Mouse (Mus musculus) megakaryocyte, embryonic 14.5 days (primary cell): ENCODE data around the gene B230217C12Rik. TPM values are rescaled to one million over a fixed set of nuclear protein-coding genes. Genes with fewer than 3 reads are reported as not detected.

Source experiments
- H3K27me3 ChIP-seq: replicated peaks from 2 replicates; pipeline ENCODE3; 2012; ENCODE audit warnings: inconsistent platforms
- H3K36me3 ChIP-seq: replicated peaks from 2 replicates; pipeline ENCODE3; 2012; ENCODE audit warnings: low read length, inconsistent platforms, mixed read lengths
- H3K4me1 ChIP-seq: 2 replicates; pipeline ENCODE4 v1.6.1; 2012; ENCODE audit warnings: inconsistent platforms
- H3K4me3 ChIP-seq: replicated peaks from 2 replicates; pipeline ENCODE3; 2012; ENCODE audit warnings: moderate library complexity, mild to moderate bottlenecking, inconsistent platforms
- H3K9me3 ChIP-seq: 2 replicates; pipeline ENCODE4 v1.6.1; 2012; ENCODE audit warnings: inconsistent platforms
- FLI1 ChIP-seq: IDR thresholded peaks from 2 replicates; pipeline ENCODE4 v1.6.1; 2012; ENCODE audit warnings: low read length, inconsistent platforms, mixed read lengths
- GATA1 ChIP-seq: IDR thresholded peaks from 3 replicates; pipeline ENCODE4 v1.6.1; 2012; ENCODE audit warnings: mixed read lengths, low read length, inconsistent platforms, borderline replicate concordance
- polyA plus RNA-seq: library from polyadenylated mRNA; stranded (reverse); fragments of >175 nt; gene quantifications from 2 replicates; pipeline ENCODE4 v1.2.3, GENCODE M21; 2012; ENCODE audit warnings: low replicate concordance; ENCODE audit not compliant: insufficient read depth

Gene B230217C12Rik
- polyA plus RNA-seq, 1 experiment: 1.7 TPM

- H3K27me3 ChIP-seq: no peaks in the 10 kb centered on the region
- TF ChIP-seq FLI1: no peak
- TF ChIP-seq GATA1: no peak
- no peaks in the 10 kb centered on the region for H3K9me3 ChIP-seq
- H3K36me3 ChIP-seq: peaks cover 99% of the 10 kb centered on the region
- H3K4me3 ChIP-seq: no peak overlapping the region
- H3K4me1 ChIP-seq: peaks cover 94% of the 10 kb centered on the region
These were observed 24.4 kb upstream of the B230217C12Rik start for GRCm38 (mm10) chr11:97816176-97816575.

DNA sequence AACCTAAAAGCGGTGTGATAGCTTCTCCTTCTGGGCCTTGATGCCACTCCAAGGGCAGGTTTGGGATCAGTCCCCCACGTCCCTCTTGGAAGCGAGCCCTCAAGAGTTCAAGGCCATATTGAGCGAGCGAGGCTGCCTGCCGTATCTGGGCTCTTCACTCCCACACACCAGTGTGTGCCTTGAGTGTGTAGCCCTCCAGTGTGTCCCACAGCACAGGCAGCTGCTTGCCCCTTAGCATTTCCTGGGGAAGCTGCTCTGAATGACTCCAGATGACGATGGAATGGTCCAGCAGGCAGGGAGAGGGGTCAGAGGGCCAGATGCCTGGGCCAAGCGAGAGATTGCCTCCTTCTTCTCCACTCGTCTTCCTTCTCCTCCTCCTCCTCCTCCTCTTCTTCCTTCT, 23.7 kb upstream of the B230217C12Rik start:
- H3K4me1 ChIP-seq: peaks cover 94% of the 10 kb centered on the region
- no peak for TF ChIP-seq GATA1
- TF ChIP-seq FLI1: no peak
- peaks cover 99% of the 10 kb centered on the region for H3K36me3 ChIP-seq
- H3K4me3 ChIP-seq: peak overlapping the region; percentile 56
- no peaks in the 10 kb centered on the region for H3K27me3 ChIP-seq
- H3K9me3 ChIP-seq: no peaks in the 10 kb centered on the region

DNA sequence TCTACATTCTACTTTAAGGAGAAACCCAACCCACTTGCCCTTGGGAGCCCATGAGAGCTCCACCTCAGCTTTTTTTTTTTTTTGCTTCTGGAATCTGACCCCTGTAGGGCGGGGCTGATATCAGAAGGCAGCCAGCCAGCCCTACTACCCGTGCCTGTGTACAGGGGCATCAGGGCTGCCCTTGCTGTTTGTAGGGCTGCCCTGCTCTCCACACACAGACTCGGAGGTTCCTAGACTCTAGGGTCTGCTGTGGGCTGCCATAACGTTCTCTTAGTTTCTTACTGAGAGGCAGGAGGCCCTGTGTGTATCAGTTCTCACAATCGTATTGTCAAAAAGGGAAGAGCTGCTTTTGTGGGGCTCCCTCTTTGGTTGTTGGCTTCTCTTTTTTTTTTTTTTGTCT, 23.2 kb upstream of the B230217C12Rik start:
- Histone ChIP-seq H3K9me3 (no peaks in the 10 kb centered on the region), H3K4me3 (no peak overlapping the region), H3K27me3 (no peaks in the 10 kb centered on the region), H3K4me1 (peaks cover 98% of the 10 kb centered on the region), H3K36me3 (peaks cover 99% of the 10 kb centered on the region)
- TF ChIP-seq FLI1 (no peak), GATA1 (no peak)

DNA sequence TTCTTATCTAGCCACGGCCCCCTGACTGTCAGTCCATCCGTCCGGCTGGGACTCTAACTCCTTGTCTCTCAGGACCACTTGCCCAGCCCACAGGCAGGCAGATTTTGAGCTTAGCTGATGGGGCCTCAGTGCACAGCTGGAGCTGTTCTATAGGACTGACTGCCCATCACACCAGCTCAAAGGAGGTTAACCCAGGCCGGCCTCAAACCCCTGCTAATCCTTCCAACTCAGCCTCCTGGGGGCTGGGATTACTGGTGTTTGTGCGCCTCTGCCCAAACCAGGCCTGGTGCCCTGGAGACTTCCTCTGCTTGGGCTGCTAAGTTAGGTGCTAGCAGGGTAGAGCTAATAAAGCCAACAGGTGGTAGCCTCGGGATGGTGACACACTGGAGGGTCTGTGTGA, 22.6 kb upstream of the B230217C12Rik start:
- Histone ChIP-seq H3K4me1 (peaks cover 98% of the 10 kb centered on the region), H3K9me3 (no peaks in the 10 kb centered on the region), H3K27me3 (no peaks in the 10 kb centered on the region), H3K4me3 (peak overlapping the region; percentile 20), H3K36me3 (peaks cover 99% of the 10 kb centered on the region)
- TF ChIP-seq FLI1: no peak
- no peak for TF ChIP-seq GATA1

GRCm38 (mm10) chr11:97818571-97818970, 22.0 kb upstream of the B230217C12Rik start:
- H3K4me1 ChIP-seq: peaks cover 97% of the 10 kb centered on the region

DNA sequence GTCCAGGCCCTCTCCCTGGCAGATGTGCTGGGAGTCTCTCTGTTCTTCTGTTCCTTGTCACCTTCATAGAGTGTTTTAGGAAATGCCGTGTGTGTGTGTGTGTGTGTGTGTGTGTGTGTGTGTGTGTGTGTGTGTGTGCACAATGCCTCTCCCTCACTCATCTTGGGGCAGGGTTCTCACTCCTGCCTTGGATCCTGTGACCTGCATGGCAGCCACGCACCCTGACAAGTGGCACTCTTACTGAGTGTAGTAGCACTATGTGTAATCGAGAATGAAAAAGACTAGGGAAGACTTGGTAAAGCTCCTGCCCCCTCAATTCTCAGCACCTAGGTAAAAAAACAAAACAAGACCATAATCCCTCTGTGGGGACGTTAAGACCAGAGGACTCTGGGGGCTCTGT, 21.5 kb upstream of the B230217C12Rik start:
- no peaks in the 10 kb centered on the region for H3K9me3 ChIP-seq
- H3K4me3 ChIP-seq: no peak overlapping the region
- H3K27me3 ChIP-seq: no peaks in the 10 kb centered on the region
- TF ChIP-seq GATA1 (no peak), FLI1 (no peak)
- peaks cover 96% of the 10 kb centered on the region for H3K4me1 ChIP-seq
- peaks cover 97% of the 10 kb centered on the region for H3K36me3 ChIP-seq

More at GRCm38 (mm10) chr11:97818571-97818970, 22.0 kb upstream of the B230217C12Rik start:
- Histone ChIP-seq H3K36me3 (peaks cover 98% of the 10 kb centered on the region), H3K27me3 (no peaks in the 10 kb centered on the region), H3K4me3 (peak overlapping the region; percentile 23), H3K9me3 (no peaks in the 10 kb centered on the region)
- no peak for TF ChIP-seq GATA1

GRCm38 (mm10) chr11:97819923-97820322, 20.7 kb upstream of the B230217C12Rik start:
- Histone ChIP-seq H3K4me3 (no peak overlapping the region), H3K27me3 (no peaks in the 10 kb centered on the region), H3K9me3 (no peaks in the 10 kb centered on the region), H3K4me1 (peaks cover 96% of the 10 kb centered on the region), H3K36me3 (peaks cover 97% of the 10 kb centered on the region)
- no peak for TF ChIP-seq GATA1
- TF ChIP-seq FLI1: no peak

DNA sequence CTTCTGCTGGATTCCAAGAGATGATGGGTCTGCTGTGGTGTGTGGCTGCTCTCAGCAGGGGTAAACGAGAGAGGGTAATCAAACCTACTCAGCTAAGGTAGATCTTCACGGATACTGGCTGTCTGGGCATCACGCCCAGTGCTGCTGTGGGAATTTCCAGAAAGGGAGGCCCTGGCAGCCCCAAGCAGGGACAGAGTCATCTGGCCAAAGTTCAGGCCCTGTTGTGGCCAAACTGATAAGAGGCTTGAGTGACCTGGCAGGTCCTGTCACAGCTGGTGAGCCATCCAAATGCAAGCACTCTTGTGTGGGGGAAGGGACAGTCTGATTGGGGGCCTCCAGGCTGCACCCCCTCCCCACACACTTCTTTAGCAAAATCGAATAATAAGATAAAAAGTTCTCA, 19.7 kb upstream of the B230217C12Rik start:
- no peaks in the 10 kb centered on the region for H3K27me3 ChIP-seq
- H3K4me1 ChIP-seq: peaks cover 96% of the 10 kb centered on the region
- H3K9me3 ChIP-seq: no peaks in the 10 kb centered on the region
- H3K36me3 ChIP-seq: peaks cover 97% of the 10 kb centered on the region
- H3K4me3 ChIP-seq: peak overlapping the region; percentile 62
- TF ChIP-seq GATA1 (no peak), FLI1 (no peak)

GRCm38 (mm10) chr11:97821401-97822064, 19.0 kb upstream of the B230217C12Rik start:
- H3K36me3 ChIP-seq: peaks cover 97% of the 10 kb centered on the region

DNA sequence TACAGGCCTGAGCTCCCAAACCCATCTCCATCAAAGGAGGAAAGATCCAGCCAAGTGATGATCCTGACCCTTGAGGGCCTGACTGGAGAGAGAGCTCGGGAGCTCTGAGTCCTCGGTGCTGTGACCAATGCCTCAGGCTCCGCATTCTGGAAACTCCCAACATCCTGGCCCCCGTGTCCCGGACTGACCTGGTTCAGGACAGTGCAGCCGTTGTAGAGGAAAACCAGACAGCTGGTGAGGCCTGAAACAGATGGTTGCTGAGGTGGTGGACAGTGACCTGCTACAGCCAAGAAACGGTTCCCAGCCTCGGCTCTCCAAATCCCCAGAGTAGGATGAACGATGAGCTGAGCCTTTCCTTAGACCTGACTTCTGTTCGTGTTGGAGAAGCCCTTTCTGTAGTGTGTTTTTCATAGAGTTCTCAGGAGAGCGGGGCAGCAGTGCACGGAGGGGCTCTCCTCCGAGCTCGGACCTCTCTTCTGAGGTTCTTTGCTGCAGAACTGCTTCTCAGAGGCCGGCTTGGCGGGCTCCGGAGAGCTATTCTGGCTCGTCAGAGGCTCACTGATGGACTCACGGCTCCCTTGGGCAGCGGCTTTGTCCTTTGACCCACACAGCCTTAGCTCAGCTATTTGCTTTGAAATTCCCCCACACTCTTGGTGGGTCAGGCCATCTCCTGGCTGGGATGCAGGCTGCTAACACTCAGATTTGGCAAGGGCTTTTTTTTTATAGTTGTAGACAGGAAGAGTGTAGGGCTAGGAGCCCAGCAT, 17.6 kb upstream of the B230217C12Rik start:
- Histone ChIP-seq H3K4me1 (peaks cover 97% of the 10 kb centered on the region), H3K36me3 (peaks cover 97% of the 10 kb centered on the region), H3K4me3 (no peak overlapping the region), H3K27me3 (no peaks in the 10 kb centered on the region), H3K9me3 (no peaks in the 10 kb centered on the region)
- no peak for TF ChIP-seq FLI1
- TF ChIP-seq GATA1: no peak

More at GRCm38 (mm10) chr11:97821401-97822064, 19.0 kb upstream of the B230217C12Rik start:
- Histone ChIP-seq H3K27me3 (no peaks in the 10 kb centered on the region), H3K4me3 (peak overlapping the region; percentile 68), H3K9me3 (no peaks in the 10 kb centered on the region), H3K4me1 (peaks cover 97% of the 10 kb centered on the region)
- TF ChIP-seq FLI1 (no peak), GATA1 (no peak)

GRCm38 (mm10) chr11:97824168-97824567, 16.4 kb upstream of the B230217C12Rik start:
- peaks cover 97% of the 10 kb centered on the region for H3K4me1 ChIP-seq
- no peak for TF ChIP-seq FLI1
- TF ChIP-seq GATA1: no peak
- peaks cover 97% of the 10 kb centered on the region for H3K36me3 ChIP-seq
- no peaks in the 10 kb centered on the region for H3K9me3 ChIP-seq
- H3K4me3 ChIP-seq: no peak overlapping the region
- no peaks in the 10 kb centered on the region for H3K27me3 ChIP-seq
